Mouse (Mus musculus): Measurements from ENCODE around the gene Pros1. TPM values are rescaled to one million over a fixed set of nuclear protein-coding genes. Genes with fewer than 3 reads are reported as not detected.

Pros1 gene
- polyA plus RNA-seq, 1 experiment, result 0.51 TPM

GRCm38 (mm10) chr16:62852464-62853252 is 1.4 kb upstream of the Pros1 start:
- no peak for TF ChIP-seq GATA1 (IDR thresholded peaks at IDR 0.05; ENCODE audit: low read length)

GRCm38 (mm10) chr16:62853611-62854126 is 438 bp upstream of the Pros1 start:
- TF ChIP-seq GATA1 (IDR thresholded peaks at IDR 0.05; ENCODE audit: low read length), result no peak

GRCm38 (mm10) chr16:62855385-62855784 is 1.3 kb downstream of the Pros1 start:
- TF ChIP-seq GATA1 (IDR thresholded peaks at IDR 0.05; ENCODE audit: low read length), result no peak

DNA sequence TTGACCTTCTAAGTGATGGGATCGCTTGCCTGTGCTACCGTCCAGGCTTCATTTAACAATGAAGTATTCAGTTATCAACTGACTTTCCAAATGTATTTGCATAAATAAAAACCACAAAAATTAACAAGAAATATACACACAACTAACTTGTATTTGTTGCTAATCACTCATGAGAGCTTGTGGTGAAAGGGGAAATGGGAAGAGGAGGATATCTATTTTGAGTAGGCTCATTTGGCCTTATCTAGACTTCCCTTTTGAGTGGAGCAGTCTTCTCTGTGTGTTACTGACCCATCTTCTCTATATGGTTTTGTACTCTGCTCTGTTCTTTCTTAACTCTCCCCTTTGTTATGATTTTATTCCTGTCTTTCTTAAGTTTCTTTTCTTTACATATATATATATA is 2.2 kb downstream of the Pros1 start:
- no peak for TF ChIP-seq GATA1 (IDR thresholded peaks at IDR 0.05; ENCODE audit: low read length)

GRCm38 (mm10) chr16:62857498-62857897 is 3.4 kb downstream of the Pros1 start:
- no peak for TF ChIP-seq GATA1 (IDR thresholded peaks at IDR 0.05; ENCODE audit: low read length)

- TF ChIP-seq GATA1 (IDR thresholded peaks at IDR 0.05; ENCODE audit: low read length), result no peak
These were observed 3.9 kb downstream of the Pros1 start for GRCm38 (mm10) chr16:62858018-62858417.

- TF ChIP-seq GATA1 (IDR thresholded peaks at IDR 0.05; ENCODE audit: low read length), result no peak
These were observed 6.0 kb downstream of the Pros1 start for GRCm38 (mm10) chr16:62860140-62860539.

GRCm38 (mm10) chr16:62861455-62861854 is 7.3 kb downstream of the Pros1 start:
- TF ChIP-seq GATA1 (IDR thresholded peaks at IDR 0.05; ENCODE audit: low read length), result no peak

- no peak for TF ChIP-seq GATA1 (IDR thresholded peaks at IDR 0.05; ENCODE audit: low read length)
These were observed 18.6 kb downstream of the Pros1 start for GRCm38 (mm10) chr16:62872688-62873117.

- no peak for TF ChIP-seq GATA1 (IDR thresholded peaks at IDR 0.05; ENCODE audit: low read length)
These were observed 19.1 kb downstream of the Pros1 start for GRCm38 (mm10) chr16:62873180-62873579.

DNA sequence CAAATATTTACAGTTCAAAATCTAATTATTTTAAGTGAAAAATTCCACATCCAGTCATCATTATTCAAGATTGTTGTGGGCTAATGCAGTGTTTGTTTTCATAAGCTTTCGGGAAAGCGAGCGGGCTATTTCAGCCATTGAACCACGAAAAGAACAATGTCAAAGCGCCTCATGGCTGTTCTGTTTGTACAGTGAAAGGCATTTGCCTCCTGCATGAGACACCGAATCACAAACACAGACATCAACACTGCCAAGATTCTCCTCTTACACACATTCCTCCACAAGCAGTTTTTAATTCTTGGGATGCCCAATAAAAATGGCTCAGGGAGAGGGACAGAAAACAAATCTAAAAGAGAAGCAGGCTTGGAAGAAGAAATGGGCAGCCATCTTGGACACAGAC is 20.0 kb downstream of the Pros1 start:
- TF ChIP-seq GATA1 (IDR thresholded peaks at IDR 0.05; ENCODE audit: low read length), result no peak

DNA sequence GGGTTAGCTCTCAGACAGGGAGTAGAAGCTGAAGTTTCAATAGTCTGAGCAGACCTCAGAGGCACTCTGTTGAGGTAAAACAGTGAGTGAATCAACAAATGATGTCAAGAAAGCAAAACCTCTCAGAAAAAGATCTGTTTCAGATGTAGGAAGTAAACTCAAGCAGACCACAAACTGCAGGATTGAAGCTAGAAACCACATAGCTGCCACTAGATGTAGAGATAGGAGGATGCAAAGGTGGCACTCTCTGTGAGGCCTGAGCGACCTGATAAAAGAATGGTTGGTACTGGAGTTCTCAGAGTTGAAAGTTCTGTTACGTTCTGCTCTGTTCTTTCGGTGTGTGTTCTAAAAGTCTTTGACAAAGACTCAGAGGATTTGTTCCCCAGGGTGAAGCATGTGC is 41.7 kb downstream of the Pros1 start:
- no peak for TF ChIP-seq GATA1 (IDR thresholded peaks at IDR 0.05; ENCODE audit: low read length)

DNA sequence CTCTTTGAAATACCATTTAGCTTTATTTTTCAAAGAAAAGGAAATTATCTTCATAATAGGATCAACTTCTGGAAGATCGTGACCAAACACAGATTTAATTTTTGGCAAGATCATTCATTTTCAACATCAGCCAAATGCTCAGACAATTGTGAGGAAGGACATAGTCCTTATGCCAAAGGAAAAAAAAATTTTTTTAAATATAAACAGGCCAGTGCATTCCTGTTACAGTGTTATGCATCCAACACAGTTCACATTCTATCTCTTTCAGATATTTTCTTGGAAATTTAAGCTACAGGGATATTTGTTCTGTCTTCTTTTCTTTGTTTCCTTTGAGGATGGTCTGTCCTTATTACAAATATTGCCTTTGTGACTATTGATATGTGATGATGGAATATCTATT is 57.3 kb downstream of the Pros1 start:
- no peak for TF ChIP-seq GATA1 (IDR thresholded peaks at IDR 0.05; ENCODE audit: low read length)

- TF ChIP-seq GATA1 (IDR thresholded peaks at IDR 0.05; ENCODE audit: low read length), result no peak
These were observed 58.1 kb downstream of the Pros1 start for GRCm38 (mm10) chr16:62912246-62912645.

DNA sequence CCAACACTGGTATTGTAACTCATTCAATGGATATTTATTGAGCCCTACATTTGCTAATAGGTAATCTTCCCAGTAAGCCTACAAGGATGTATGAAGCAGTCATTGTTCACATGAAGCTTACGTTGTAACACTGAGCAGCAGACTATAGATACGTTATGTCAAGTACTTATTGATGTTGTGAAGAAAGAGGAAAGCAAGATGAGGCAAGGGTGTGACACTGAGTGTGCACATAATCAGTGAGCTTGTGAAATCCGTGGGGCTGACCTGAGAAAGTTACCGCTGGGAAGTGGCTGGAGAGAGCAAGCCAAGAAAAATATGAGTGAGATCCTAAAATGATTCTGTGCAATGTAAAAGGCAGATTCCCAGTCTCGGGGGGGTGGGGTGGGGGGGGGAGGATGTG is 61.4 kb downstream of the Pros1 start:
- TF ChIP-seq GATA1 (IDR thresholded peaks at IDR 0.05; ENCODE audit: low read length), result no peak

- TF ChIP-seq GATA1 (IDR thresholded peaks at IDR 0.05; ENCODE audit: low read length), result no peak
These were observed 68.1 kb downstream of the Pros1 start for GRCm38 (mm10) chr16:62922245-62922644.

DNA sequence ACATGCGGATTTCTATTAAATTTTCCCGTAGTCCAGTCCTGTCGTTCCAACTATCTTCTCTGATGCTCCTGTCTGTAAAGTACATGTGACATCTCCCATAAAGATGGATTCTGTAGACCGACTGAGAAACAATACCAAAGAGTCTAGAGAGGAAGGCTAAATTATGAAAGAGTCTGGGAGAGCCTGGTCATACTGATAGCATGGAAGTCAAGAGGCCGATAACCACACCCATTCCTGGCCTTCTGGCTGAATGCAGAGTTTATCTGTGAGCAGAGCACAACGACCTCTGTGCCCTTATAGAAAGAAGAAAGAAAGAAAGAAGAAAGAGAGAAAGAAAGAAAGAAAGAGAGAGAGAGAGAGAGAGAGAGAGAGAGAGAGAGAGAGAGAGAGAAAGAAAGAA is 77.2 kb downstream of the Pros1 start:
- TF ChIP-seq GATA1 (IDR thresholded peaks at IDR 0.05; ENCODE audit: low read length), result no peak

Measured in G1E-ER4 (cell line).